In the genomic region with DNA sequence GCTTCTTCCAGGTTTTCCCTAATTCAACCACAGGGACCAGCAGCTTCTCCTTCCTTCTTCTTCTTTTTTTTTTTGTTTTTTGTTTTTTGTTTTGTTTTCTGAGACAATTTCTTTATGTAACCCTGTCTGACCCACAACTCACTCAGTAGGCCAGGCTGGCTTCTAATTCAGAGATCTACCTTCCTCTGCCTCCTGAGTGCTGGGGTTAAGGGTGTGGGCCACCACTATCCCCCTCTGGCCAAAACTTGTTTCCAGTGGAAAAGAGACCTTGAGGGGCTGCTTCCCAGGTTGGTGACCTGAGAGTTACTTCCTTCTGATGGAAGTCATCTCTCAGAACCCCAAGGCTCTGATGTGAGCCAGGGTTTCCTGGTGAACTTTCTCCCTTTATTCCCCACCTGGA, we compare ENCODE assay signal across 19 mouse cellular contexts. TPM values are rescaled to one million over a fixed set of nuclear protein-coding genes. Genes with fewer than 3 reads are reported as not detected.
A peak's percentile ranks its signal among the peaks of the same experiment; 100 is the strongest.
DNase-seq lines count a peak whose midpoint lies in the region; ATAC-seq lines count a peak whose summit lies in the region.
"Had no signal": no experiment of that assay in that cellular context is flagged by ENCODE, and none has a peak within 500 bp of the region (broad histone marks: within the 10 kb centered on the region; RNA-seq: fewer than 3 reads in every experiment).

No protein-coding gene starts in this region.

- H3K9ac ChIP-seq in heart, embryonic 11.5 days (ENCODE audit: low read depth, low read length): no peak overlapping the region
- H3K9ac ChIP-seq in kidney, embryonic 15.5 days: no peak overlapping the region
- no peak overlapping the region for H3K9ac ChIP-seq in lung, embryonic 15.5 days
- H3K9ac ChIP-seq in stomach, embryonic 16.5 days (ENCODE audit: low read length): no peak overlapping the region
- H3K9ac ChIP-seq: embryonic facial prominence, embryonic 13.5 days; forebrain, postnatal 0 days; heart, embryonic 15.5 days; limb, embryonic 12.5 days; midbrain, embryonic 15.5 days had no signal

- H3K36me3 ChIP-seq in heart, embryonic 11.5 days (ENCODE audit: control insufficient read depth, insufficient read depth, low read length): no peaks in the 10 kb centered on the region
- H3K36me3 ChIP-seq in kidney, embryonic 15.5 days: no peaks in the 10 kb centered on the region
- H3K36me3 ChIP-seq in lung, embryonic 15.5 days: no peaks in the 10 kb centered on the region
- no peaks in the 10 kb centered on the region for H3K36me3 ChIP-seq in stomach, embryonic 16.5 days (ENCODE audit: control insufficient read depth, insufficient read depth, low read length)
- H3K36me3 ChIP-seq: embryonic facial prominence, embryonic 13.5 days; G1E; heart, embryonic 15.5 days; limb, embryonic 12.5 days; midbrain, embryonic 15.5 days had no signal

- H3K9me3 ChIP-seq in heart, embryonic 11.5 days (replicated peaks; ENCODE audit: control insufficient read depth, low read length): no peaks in the 10 kb centered on the region
- no peaks in the 10 kb centered on the region for H3K9me3 ChIP-seq in kidney, embryonic 15.5 days (replicated peaks)
- H3K9me3 ChIP-seq in lung, embryonic 15.5 days: no peaks in the 10 kb centered on the region
- H3K9me3 ChIP-seq in stomach, embryonic 16.5 days (replicated peaks; ENCODE audit: control insufficient read depth, low read length): no peaks in the 10 kb centered on the region
- H3K9me3 ChIP-seq: embryonic facial prominence, embryonic 13.5 days; heart, embryonic 15.5 days; limb, embryonic 12.5 days; midbrain, embryonic 15.5 days had no signal

- H3K27ac ChIP-seq in heart, embryonic 11.5 days (ENCODE audit: low read depth, low read length): no peak overlapping the region
- no peak overlapping the region for H3K27ac ChIP-seq in kidney, embryonic 15.5 days
- no peak overlapping the region for H3K27ac ChIP-seq in lung, embryonic 15.5 days
- H3K27ac ChIP-seq in stomach, embryonic 16.5 days (ENCODE audit: low read length): no peak overlapping the region
- H3K27ac ChIP-seq: embryonic facial prominence, embryonic 13.5 days; heart, embryonic 15.5 days; limb, embryonic 12.5 days; midbrain, embryonic 15.5 days had no signal

- no peak for ATAC-seq in heart, embryonic 11.5 days (replicated peaks; ENCODE audit: insufficient number of reproducible peaks, low FRiP score, low TSS enrichment)
- no peak for ATAC-seq in kidney, embryonic 15.5 days (replicated peaks; ENCODE audit: low FRiP score)
- no peak for ATAC-seq in lung, embryonic 15.5 days (ENCODE audit: borderline replicate concordance, extremely low read depth, low FRiP score, low TSS enrichment)
- no peak for ATAC-seq in stomach, embryonic 16.5 days (ENCODE audit: insufficient read depth, low FRiP score)
- ATAC-seq: forebrain, postnatal 0 days; midbrain, embryonic 15.5 days had no signal

- no peak overlapping the region for H3K4me2 ChIP-seq in heart, embryonic 11.5 days
- peak overlapping the region; percentile 94; the same call in 1 of the 2 replicates for H3K4me2 ChIP-seq in kidney, embryonic 15.5 days
- 0 out of 2 replicates have a peak overlapping the region, but pooled peaks have one; percentile 3 for H3K4me2 ChIP-seq in lung, embryonic 15.5 days
- peak overlapping the region; percentile 64 for H3K4me2 ChIP-seq in stomach, embryonic 16.5 days (ENCODE audit: low read depth, low read length)
- H3K4me2 ChIP-seq: midbrain, embryonic 15.5 days had no signal

- DNase-seq in heart, adult 11 months: peak; percentile 64
- DNase-seq in kidney, adult 9 months: no peak
- DNase-seq in lung, adult 18-20 months: no peak
- DNase-seq in gastrocnemius, postnatal 10 days: no peak
- DNase-seq: adrenal gland, postnatal 14 days; cerebellum, postnatal 10 days; forebrain, postnatal 0 days; kidney, postnatal 14 days; retina, postnatal 1 day; thymus, adult 18-20 months had no signal

- H3K4me1 ChIP-seq in heart, embryonic 11.5 days (ENCODE audit: control insufficient read depth, insufficient read depth, low read length): peaks cover 3% of the 10 kb centered on the region; the same call in 1 of the 2 replicates
- H3K4me1 ChIP-seq in kidney, embryonic 15.5 days: peaks cover 7% of the 10 kb centered on the region
- peaks cover 8% of the 10 kb centered on the region; the same call in 1 of the 2 replicates for H3K4me1 ChIP-seq in lung, embryonic 15.5 days
- H3K4me1 ChIP-seq in stomach, embryonic 16.5 days (ENCODE audit: control insufficient read depth, insufficient read depth, low read length): peaks cover 8% of the 10 kb centered on the region

- H3K27me3 ChIP-seq in heart, embryonic 11.5 days (ENCODE audit: control insufficient read depth, insufficient read depth, low read length): peaks cover 7% of the 10 kb centered on the region
- H3K27me3 ChIP-seq in kidney, embryonic 15.5 days: 0 out of 2 replicates have a peak, but pooled peaks cover 15% of the 10 kb centered on the region
- H3K27me3 ChIP-seq in lung, embryonic 15.5 days: no peaks in the 10 kb centered on the region
- no peaks in the 10 kb centered on the region for H3K27me3 ChIP-seq in stomach, embryonic 16.5 days (ENCODE audit: control insufficient read depth, insufficient read depth, low read length)
- H3K27me3 ChIP-seq: heart, embryonic 15.5 days; midbrain, embryonic 15.5 days had no signal

- H3K4me3 ChIP-seq in heart, embryonic 11.5 days (ENCODE audit: low read depth, low read length): no peak overlapping the region
- H3K4me3 ChIP-seq in kidney, embryonic 15.5 days (replicated peaks): no peak overlapping the region
- H3K4me3 ChIP-seq in lung, embryonic 15.5 days: no peak overlapping the region
- H3K4me3 ChIP-seq in stomach, embryonic 16.5 days (replicated peaks; ENCODE audit: low read length): no peak overlapping the region
- H3K4me3 ChIP-seq: embryonic facial prominence, embryonic 13.5 days; limb, embryonic 12.5 days; midbrain, embryonic 15.5 days had no signal

RNA-seq across cellular contexts. Expression of a gene that starts 4.1 kb away (rescaled TPM):
- 1.1 and 1.5 TPM in 2 replicates for polyA plus RNA-seq in heart, embryonic 11.5 days (2014; fragmentation: Nextera tagmentation; extraction: Ambion mirVana)
- polyA plus RNA-seq in kidney, embryonic 15.5 days (2015; fragmentation: Nextera tagmentation; extraction: Ambion mirVana): 4.1 and 4.3 TPM in 2 replicates
- 3.6 and 4.2 TPM in 2 replicates for polyA plus RNA-seq in lung, embryonic 15.5 days (2015; fragmentation: Nextera tagmentation; extraction: Ambion mirVana)
- 3.9 and 4.7 TPM in 2 replicates for polyA plus RNA-seq in stomach, embryonic 16.5 days (2015; fragmentation: Nextera tagmentation; extraction: Ambion mirVana)
- 1 to 10 TPM; 4.8 to 6.1 TPM for total RNA-seq in gastrocnemius, postnatal 10 days (2021)
- total RNA-seq: G1E had no signal
- polyA plus RNA-seq: G1E had no signal
